Mouse (Mus musculus) retina, postnatal 7 days (tissue): ENCODE results near the gene Edaradd.
A peak's percentile ranks its signal among the peaks of the same experiment; 100 is the strongest.

ENCODE experiments used
- DNase-seq: peaks from one replicate; pipeline ENCODE4 v3.0.0-alpha.2; 2012; ENCODE audit warnings: low read depth, low spot score

Gene Edaradd

GRCm38 (mm10) chr13:12460881-12461729 is 59.1 kb downstream of the Edaradd start:
- DNase-seq: peak; percentile 78

- no peak for DNase-seq
Observed at GRCm38 (mm10) chr13:12460443-12460842, 59.8 kb downstream of the Edaradd start.

- DNase-seq: no peak
Observed at GRCm38 (mm10) chr13:12456711-12457110, 63.5 kb downstream of the Edaradd start.

GRCm38 (mm10) chr13:12454686-12455390 is 65.4 kb downstream of the Edaradd start:
- no peak for DNase-seq

- DNase-seq: no peak
Observed at GRCm38 (mm10) chr13:12453150-12453549, 67.1 kb downstream of the Edaradd start.

- no peak for DNase-seq
Observed at GRCm38 (mm10) chr13:12442008-12442587, 78.1 kb downstream of the Edaradd start.

- DNase-seq: no peak
Observed at GRCm38 (mm10) chr13:12440813-12441212, 79.4 kb downstream of the Edaradd start.

- no peak for DNase-seq
Observed at GRCm38 (mm10) chr13:12439586-12439985, 80.7 kb downstream of the Edaradd start.

GRCm38 (mm10) chr13:12433843-12434242 is 86.4 kb downstream of the Edaradd start:
- no peak for DNase-seq

GRCm38 (mm10) chr13:12428556-12428955 is 91.7 kb downstream of the Edaradd start:
- no peak for DNase-seq
